Mouse (Mus musculus): ENCODE measurements around the gene Aifm1.

Aifm1 gene

GRCm38 (mm10) chrX:48513166-48513807, at the start of gene Aifm1:
Gene Aifm1 (minus strand): TSS chrX:48513563.
- peak; percentile 94 for DNase-seq (ENCODE audit: low spot score)

GRCm38 (mm10) chrX:48532175-48532574, 18.8 kb upstream of the Aifm1 start:
- no peak for DNase-seq (ENCODE audit: low spot score)

- DNase-seq (ENCODE audit: low spot score), result no peak
Measured at GRCm38 (mm10) chrX:48526435-48526834, 13.1 kb upstream of the Aifm1 start.

- DNase-seq (ENCODE audit: low spot score), result no peak
Measured at GRCm38 (mm10) chrX:48525866-48526265, 12.5 kb upstream of the Aifm1 start.

GRCm38 (mm10) chrX:48525332-48525731, 12.0 kb upstream of the Aifm1 start:
- no peak for DNase-seq (ENCODE audit: low spot score)

- DNase-seq (ENCODE audit: low spot score), result no peak
Measured at GRCm38 (mm10) chrX:48523512-48523911, 10.1 kb upstream of the Aifm1 start.

GRCm38 (mm10) chrX:48521651-48522050, 8.3 kb upstream of the Aifm1 start:
- DNase-seq (ENCODE audit: low spot score), result no peak

GRCm38 (mm10) chrX:48519549-48520085, 6.3 kb upstream of the Aifm1 start:
- DNase-seq (ENCODE audit: low spot score), result no peak

GRCm38 (mm10) chrX:48518808-48519548, 5.6 kb upstream of the Aifm1 start, which contains the start of gene Rab33a:
Gene Rab33a (plus strand): TSS chrX:48519285.
- no peak for DNase-seq (ENCODE audit: low spot score)

GRCm38 (mm10) chrX:48518211-48518807, 4.9 kb upstream of the Aifm1 start:
- DNase-seq (ENCODE audit: low spot score), result no peak

GRCm38 (mm10) chrX:48513824-48514223, 461 bp upstream of the Aifm1 start:
- no peak for DNase-seq (ENCODE audit: low spot score)

GRCm38 (mm10) chrX:48493763-48494162, 19.6 kb downstream of the Aifm1 start:
- DNase-seq (ENCODE audit: low spot score), result no peak

- no peak for DNase-seq (ENCODE audit: low spot score)
Measured at GRCm38 (mm10) chrX:48481687-48482086, 31.7 kb downstream of the Aifm1 start.

GRCm38 (mm10) chrX:48481095-48481494, 32.3 kb downstream of the Aifm1 start:
- DNase-seq (ENCODE audit: low spot score), result no peak

GRCm38 (mm10) chrX:48467355-48467946, 45.9 kb downstream of the Aifm1 start:
- DNase-seq (ENCODE audit: low spot score), result no peak

GRCm38 (mm10) chrX:48466174-48466573, 47.2 kb downstream of the Aifm1 start:
- DNase-seq (ENCODE audit: low spot score), result no peak

GRCm38 (mm10) chrX:48464436-48464835, 48.9 kb downstream of the Aifm1 start:
- peak; percentile 35 for DNase-seq (ENCODE audit: low spot score)

- DNase-seq (ENCODE audit: low spot score), result no peak
Measured at GRCm38 (mm10) chrX:48463636-48464035, 49.7 kb downstream of the Aifm1 start.

GRCm38 (mm10) chrX:48462754-48463507, 50.4 kb downstream of the Aifm1 start, which contains the start of gene Elf4:
Gene Elf4 (minus strand): TSS chrX:48463132.
- DNase-seq (ENCODE audit: low spot score), result peak; percentile 36

- DNase-seq (ENCODE audit: low spot score), result no peak
Measured at GRCm38 (mm10) chrX:48462297-48462696, 51.1 kb downstream of the Aifm1 start.

- no peak for DNase-seq (ENCODE audit: low spot score)
Measured at GRCm38 (mm10) chrX:48461006-48461405, 52.4 kb downstream of the Aifm1 start.

- DNase-seq (ENCODE audit: low spot score), result no peak
Measured at GRCm38 (mm10) chrX:48460496-48460895, 52.9 kb downstream of the Aifm1 start.
